Mouse (Mus musculus): ENCODE measurements at regions not wholly inside any gene's neighbourhood (a gene's known extent, or its start where the extent isn't known, plus 50 kb on each side); places are given as distances from the start of the nearest gene placed in this dataset.

GRCm38 (mm10) chr14:46668275-46668674, 92.1 kb upstream of the Cdkn3 start:
- Histone ChIP-seq H3K4me2 (ENCODE audit: low read depth) (no peak overlapping the region), H3K4me3 (ENCODE audit: insufficient read depth in 1 of 2, low read depth in 2 of 2, low read length in 2 of 2) (no peak overlapping the region), H3K9me3 (ENCODE audit: control insufficient read depth, low read length) (no peaks in the 10 kb centered on the region), H3K36me3 (replicated peaks; ENCODE audit: control insufficient read depth, insufficient read depth, low read depth) (no peaks in the 10 kb centered on the region), H3K27me3 (ENCODE audit: control insufficient read depth, insufficient read depth, low read length) (no peaks in the 10 kb centered on the region), H3K27ac (no peak overlapping the region), H3K9ac (replicated peaks) (no peak overlapping the region), H3K4me1 (replicated peaks; ENCODE audit: control insufficient read depth in 2 of 2, insufficient read depth in 2 of 2, low read length in 1 of 2) (peaks cover 0 to 6% of the 10 kb centered on the region in 2 experiments; a peak in 2 of 4 replicates)
- no peak for DNase-seq (ENCODE audit: low read depth in 3 of 3, low spot score in 3 of 3)
- ATAC-seq (ENCODE audit: insufficient read depth), result no peak
- 35% methylated on average over 3 of the region's 3 CpGs for WGBS (ENCODE audit: insufficient replicate concordance)
- TF ChIP-seq CTCF (IDR thresholded peaks at IDR 0.05; ENCODE audit: low read depth), result no peak
- no peak for TF ChIP-seq EP300 (IDR thresholded peaks at IDR 0.05; ENCODE audit: low read depth)

- ATAC-seq (ENCODE audit: insufficient read depth) (no peak), DNase-seq (ENCODE audit: low read depth in 3 of 3, low spot score in 3 of 3) (no peak)
- no peaks in the 10 kb centered on the region for H3K9me3 ChIP-seq (ENCODE audit: control insufficient read depth, low read length)
- no peaks in the 10 kb centered on the region for H3K27me3 ChIP-seq (ENCODE audit: control insufficient read depth, insufficient read depth, low read length)
- no peak overlapping the region for H3K4me3 ChIP-seq (ENCODE audit: insufficient read depth in 1 of 2, low read depth in 2 of 2, low read length in 2 of 2)
- no peak overlapping the region for H3K27ac ChIP-seq
- 59% methylated on average over 6 of the region's 6 CpGs for WGBS (ENCODE audit: insufficient replicate concordance)
- H3K4me2 ChIP-seq (ENCODE audit: low read depth), result no peak overlapping the region
- TF ChIP-seq EP300 (IDR thresholded peaks at IDR 0.05; ENCODE audit: low read depth), result no peak
- TF ChIP-seq CTCF (IDR thresholded peaks at IDR 0.05; ENCODE audit: low read depth), result no peak
- H3K36me3 ChIP-seq (replicated peaks; ENCODE audit: control insufficient read depth, insufficient read depth, low read depth), result no peaks in the 10 kb centered on the region
- no peak overlapping the region for H3K9ac ChIP-seq (replicated peaks)
- peaks cover 0 to 6% of the 10 kb centered on the region in 2 experiments; a peak in 2 of 4 replicates for H3K4me1 ChIP-seq (replicated peaks; ENCODE audit: control insufficient read depth in 2 of 2, insufficient read depth in 2 of 2, low read length in 1 of 2)
These were observed 96.0 kb upstream of the Cdkn3 start for GRCm38 (mm10) chr14:46664305-46664704.

GRCm38 (mm10) chr14:46663529-46663928, 96.8 kb upstream of the Cdkn3 start:
- H3K36me3 ChIP-seq (replicated peaks; ENCODE audit: control insufficient read depth, insufficient read depth, low read depth), result no peaks in the 10 kb centered on the region
- no peaks in the 10 kb centered on the region for H3K9me3 ChIP-seq (ENCODE audit: control insufficient read depth, low read length)
- peaks cover 0 to 6% of the 10 kb centered on the region in 2 experiments; a peak in 2 of 4 replicates for H3K4me1 ChIP-seq (replicated peaks; ENCODE audit: control insufficient read depth in 2 of 2, insufficient read depth in 2 of 2, low read length in 1 of 2)
- ATAC-seq (ENCODE audit: insufficient read depth), result no peak
- DNase-seq (ENCODE audit: low read depth in 3 of 3, low spot score in 3 of 3), result no peak
- H3K27me3 ChIP-seq (ENCODE audit: control insufficient read depth, insufficient read depth, low read length), result no peaks in the 10 kb centered on the region
- H3K4me3 ChIP-seq (ENCODE audit: insufficient read depth in 1 of 2, low read depth in 2 of 2, low read length in 2 of 2), result no peak overlapping the region
- no peak for TF ChIP-seq CTCF (IDR thresholded peaks at IDR 0.05; ENCODE audit: low read depth)
- no peak overlapping the region for H3K27ac ChIP-seq
- no peak overlapping the region for H3K4me2 ChIP-seq (ENCODE audit: low read depth)
- 53% methylated on average over 5 of the region's 5 CpGs for WGBS (ENCODE audit: insufficient replicate concordance)
- no peak overlapping the region for H3K9ac ChIP-seq (replicated peaks)

- DNase-seq (ENCODE audit: low read depth in 3 of 3, low spot score in 3 of 3), result no peak
- 26% methylated on average over 9 of the region's 9 CpGs for WGBS (ENCODE audit: insufficient replicate concordance)
These were observed 98.4 kb upstream of the Cdkn3 start for GRCm38 (mm10) chr14:46661792-46662545.

GRCm38 (mm10) chr14:46661118-46661791, 99.1 kb upstream of the Cdkn3 start:
- WGBS (ENCODE audit: insufficient replicate concordance), result 52% methylated on average over 3 of the region's 3 CpGs
- TF ChIP-seq EP300 (IDR thresholded peaks at IDR 0.05; ENCODE audit: low read depth), result no peak
- no peak for TF ChIP-seq CTCF (IDR thresholded peaks at IDR 0.05; ENCODE audit: low read depth)

More at GRCm38 (mm10) chr14:46661792-46662545, 98.4 kb upstream of the Cdkn3 start:
- Histone ChIP-seq H3K4me1 (replicated peaks; ENCODE audit: control insufficient read depth in 2 of 2, insufficient read depth in 2 of 2, low read length in 1 of 2) (peaks cover 0 to 6% of the 10 kb centered on the region in 2 experiments; a peak in 2 of 4 replicates), H3K27ac (no peak overlapping the region), H3K9ac (replicated peaks) (no peak overlapping the region), H3K36me3 (replicated peaks; ENCODE audit: control insufficient read depth, insufficient read depth, low read depth) (no peaks in the 10 kb centered on the region), H3K4me2 (ENCODE audit: low read depth) (no peak overlapping the region), H3K4me3 (ENCODE audit: insufficient read depth in 1 of 2, low read depth in 2 of 2, low read length in 2 of 2) (no peak overlapping the region), H3K9me3 (ENCODE audit: control insufficient read depth, low read length) (no peaks in the 10 kb centered on the region), H3K27me3 (ENCODE audit: control insufficient read depth, insufficient read depth, low read length) (no peaks in the 10 kb centered on the region)
- ATAC-seq (ENCODE audit: insufficient read depth), result no peak
- TF ChIP-seq EP300 (IDR thresholded peaks at IDR 0.05; ENCODE audit: low read depth) (no peak), CTCF (IDR thresholded peaks at IDR 0.05; ENCODE audit: low read depth) (no peak)

More at GRCm38 (mm10) chr14:46661118-46661791, 99.1 kb upstream of the Cdkn3 start:
- no peaks in the 10 kb centered on the region for H3K9me3 ChIP-seq (ENCODE audit: control insufficient read depth, low read length)
- H3K36me3 ChIP-seq (replicated peaks; ENCODE audit: control insufficient read depth, insufficient read depth, low read depth), result no peaks in the 10 kb centered on the region
- DNase-seq (ENCODE audit: low read depth in 3 of 3, low spot score in 3 of 3) (no peak), ATAC-seq (ENCODE audit: insufficient read depth) (no peak)
- H3K27ac ChIP-seq, result no peak overlapping the region
- H3K4me2 ChIP-seq (ENCODE audit: low read depth), result no peak overlapping the region
- H3K27me3 ChIP-seq (ENCODE audit: control insufficient read depth, insufficient read depth, low read length), result no peaks in the 10 kb centered on the region
- H3K4me3 ChIP-seq (ENCODE audit: insufficient read depth in 1 of 2, low read depth in 2 of 2, low read length in 2 of 2), result no peak overlapping the region
- H3K4me1 ChIP-seq (replicated peaks; ENCODE audit: control insufficient read depth in 2 of 2, insufficient read depth in 2 of 2, low read length in 1 of 2), result peaks cover 0 to 6% of the 10 kb centered on the region in 2 experiments; a peak in 2 of 4 replicates
- H3K9ac ChIP-seq (replicated peaks), result no peak overlapping the region

Measured in liver, embryonic 14.5 days (tissue).